Mouse (Mus musculus) stomach, postnatal 0 days (tissue): ENCODE measurements around the gene Acat3.

Source experiments
- CTCF ChIP-seq: IDR thresholded peaks from 2 replicates; pipeline ENCODE4 v1.5.1; 2016; ENCODE audit warnings: antibody characterized with exemption, low read depth, mild to moderate bottlenecking, moderate library complexity
- EP300 ChIP-seq: optimal IDR thresholded peaks from 2 replicates; pipeline ENCODE3; 2016; ENCODE audit warnings: antibody characterized with exemption

DNA sequence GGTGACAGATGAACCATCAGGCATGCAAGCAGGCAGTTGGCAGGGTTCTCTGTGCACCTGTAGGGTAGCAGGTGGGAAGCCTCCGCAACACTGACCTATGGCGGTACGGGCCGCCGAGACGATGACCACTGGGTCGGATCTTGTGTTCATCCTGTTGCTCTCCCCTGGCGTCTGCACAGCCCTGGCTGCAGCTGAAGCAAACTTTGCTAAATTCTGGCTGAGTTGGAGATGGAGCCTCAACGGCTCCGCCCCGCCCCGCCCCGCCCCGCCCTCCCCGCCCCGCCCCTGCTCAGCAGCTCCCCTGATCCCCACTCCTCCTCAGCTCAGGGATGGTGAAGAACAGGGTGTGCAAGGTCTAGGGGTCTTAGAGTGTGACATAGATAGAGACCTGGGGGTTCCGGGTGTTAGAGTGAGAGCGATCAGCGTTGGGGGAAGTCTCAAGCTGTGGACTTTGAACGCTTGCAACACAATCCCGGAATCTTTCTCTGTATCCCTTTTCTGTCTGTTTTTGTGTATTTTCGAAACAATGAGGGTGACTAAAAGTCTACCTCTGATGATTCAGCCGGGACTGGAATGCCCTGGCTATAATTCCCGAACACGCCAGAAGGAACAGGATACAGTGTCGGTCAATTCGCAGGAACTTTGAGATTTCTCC lies at the start of gene Acat3:
- no peak for TF ChIP-seq CTCF
- TF ChIP-seq EP300 = no peak
